Mouse (Mus musculus): ENCODE measurements around the gene Lamtor5. TPM values are rescaled to one million over a fixed set of nuclear protein-coding genes. Genes with fewer than 3 reads are reported as not detected.

Lamtor5 gene
- polyA plus RNA-seq, 1 experiment from 2014 or later = 93.8 TPM

- peaks cover 66% of the 10 kb centered on the region for H3K36me3 ChIP-seq (replicated peaks)
These were observed 38.7 kb downstream of the Lamtor5 start for GRCm38 (mm10) chr3:107317338-107317737.

GRCm38 (mm10) chr3:107321141-107321540 is 42.5 kb downstream of the Lamtor5 start:
- Histone ChIP-seq H3K27me3 (no peaks in the 10 kb centered on the region), H3K36me3 (replicated peaks) (peaks cover 64% of the 10 kb centered on the region), H3K4me3 (replicated peaks) (no peak overlapping the region), H3K27ac (replicated peaks) (no peak overlapping the region), H3K4me1 (replicated peaks) (peaks cover 42% of the 10 kb centered on the region), H3K9me3 (replicated peaks) (no peaks in the 10 kb centered on the region), H3K4me2 (no peak overlapping the region), H3K9ac (no peak overlapping the region)
- no peak for ATAC-seq (ENCODE audit: insufficient read depth)
- WGBS (ENCODE audit: insufficient replicate concordance) = 94% methylated on average over 2 of the region's 2 CpGs

More at GRCm38 (mm10) chr3:107317338-107317737, 38.7 kb downstream of the Lamtor5 start:
- Histone ChIP-seq H3K4me3 (replicated peaks) (no peak overlapping the region), H3K9me3 (replicated peaks) (no peaks in the 10 kb centered on the region), H3K4me2 (no peak overlapping the region), H3K4me1 (replicated peaks) (peaks cover 16% of the 10 kb centered on the region; the same call in 1 of the 2 replicates), H3K27ac (replicated peaks) (no peak overlapping the region), H3K27me3 (no peaks in the 10 kb centered on the region), H3K9ac (no peak overlapping the region)
- no peak for ATAC-seq (ENCODE audit: insufficient read depth)
- WGBS (ENCODE audit: insufficient replicate concordance) = 92% methylated on average over 3 of the region's 3 CpGs

- no peak overlapping the region for H3K27ac ChIP-seq (replicated peaks)
- peak overlapping the region; percentile 10; the same call in 1 of the 2 replicates for H3K4me2 ChIP-seq
- peaks cover 63% of the 10 kb centered on the region for H3K36me3 ChIP-seq (replicated peaks)
- no peaks in the 10 kb centered on the region for H3K27me3 ChIP-seq
- ATAC-seq (ENCODE audit: insufficient read depth) = no peak
- no peaks in the 10 kb centered on the region for H3K9me3 ChIP-seq (replicated peaks)
- no peak overlapping the region for H3K9ac ChIP-seq
- H3K4me1 ChIP-seq (replicated peaks) = peaks cover 42% of the 10 kb centered on the region
- H3K4me3 ChIP-seq (replicated peaks) = no peak overlapping the region
These were observed 43.1 kb downstream of the Lamtor5 start for GRCm38 (mm10) chr3:107321776-107322175.

GRCm38 (mm10) chr3:107326442-107326841 is 47.8 kb downstream of the Lamtor5 start:
- H3K36me3 ChIP-seq (replicated peaks) = peaks cover 62% of the 10 kb centered on the region
- no peak overlapping the region for H3K4me2 ChIP-seq
- no peak overlapping the region for H3K9ac ChIP-seq
- H3K4me1 ChIP-seq (replicated peaks) = peaks cover 47% of the 10 kb centered on the region
- ATAC-seq (ENCODE audit: insufficient read depth) = no peak
- H3K9me3 ChIP-seq (replicated peaks) = no peaks in the 10 kb centered on the region
- H3K27ac ChIP-seq (replicated peaks) = no peak overlapping the region
- 94% methylated on average over 1 of the region's 1 CpGs for WGBS (ENCODE audit: insufficient replicate concordance)
- no peaks in the 10 kb centered on the region for H3K27me3 ChIP-seq
- no peak overlapping the region for H3K4me3 ChIP-seq (replicated peaks)

GRCm38 (mm10) chr3:107330503-107331424 is 52.1 kb downstream of the Lamtor5 start:
- H3K36me3 ChIP-seq (replicated peaks) = peaks cover 38% of the 10 kb centered on the region
- peak overlapping the region; percentile 97 for H3K4me3 ChIP-seq (replicated peaks)
- no peak for ATAC-seq (ENCODE audit: insufficient read depth)
- peaks cover 36% of the 10 kb centered on the region for H3K4me1 ChIP-seq (replicated peaks)
- no peaks in the 10 kb centered on the region for H3K27me3 ChIP-seq
- H3K9me3 ChIP-seq (replicated peaks) = no peaks in the 10 kb centered on the region
- peak overlapping the region; percentile 91 for H3K9ac ChIP-seq
- 75% methylated on average over 28 of the region's 28 CpGs for WGBS (ENCODE audit: insufficient replicate concordance)
- peak overlapping the region; percentile 86 for H3K4me2 ChIP-seq
- H3K27ac ChIP-seq (replicated peaks) = no peak overlapping the region

GRCm38 (mm10) chr3:107331746-107332126 is 53.1 kb downstream of the Lamtor5 start:
- H3K9me3 ChIP-seq (replicated peaks) = no peaks in the 10 kb centered on the region
- WGBS (ENCODE audit: insufficient replicate concordance) = 11% methylated on average over 17 of the region's 17 CpGs

GRCm38 (mm10) chr3:107332127-107332959 is 53.7 kb downstream of the Lamtor5 start:
- Histone ChIP-seq H3K4me3 (replicated peaks) (peak overlapping the region; percentile 97), H3K27ac (replicated peaks) (peak overlapping the region; percentile 91), H3K4me2 (peak overlapping the region; percentile 86), H3K9ac (peak overlapping the region; percentile 91), H3K9me3 (replicated peaks) (no peaks in the 10 kb centered on the region), H3K36me3 (replicated peaks) (peaks cover 30% of the 10 kb centered on the region), H3K4me1 (replicated peaks) (peaks cover 33% of the 10 kb centered on the region), H3K27me3 (no peaks in the 10 kb centered on the region)
- no peak for ATAC-seq (ENCODE audit: insufficient read depth)
- WGBS (ENCODE audit: insufficient replicate concordance) = under 1% methylated on average over 75 of the region's 75 CpGs

More at GRCm38 (mm10) chr3:107331746-107332126, 53.1 kb downstream of the Lamtor5 start:
- peak overlapping the region; percentile 97 for H3K4me3 ChIP-seq (replicated peaks)
- no peaks in the 10 kb centered on the region for H3K27me3 ChIP-seq
- peaks cover 33% of the 10 kb centered on the region for H3K4me1 ChIP-seq (replicated peaks)
- ATAC-seq (ENCODE audit: insufficient read depth) = no peak
- peak overlapping the region; percentile 91 for H3K27ac ChIP-seq (replicated peaks)
- H3K36me3 ChIP-seq (replicated peaks) = peaks cover 32% of the 10 kb centered on the region
- H3K4me2 ChIP-seq = peak overlapping the region; percentile 86
- H3K9ac ChIP-seq = peak overlapping the region; percentile 91

GRCm38 (mm10) chr3:107332960-107333380 is 54.3 kb downstream of the Lamtor5 start:
- no peaks in the 10 kb centered on the region for H3K27me3 ChIP-seq
- peak overlapping the region; percentile 86 for H3K4me2 ChIP-seq
- peak overlapping the region; percentile 99 for H3K27ac ChIP-seq (replicated peaks)
- no peaks in the 10 kb centered on the region for H3K9me3 ChIP-seq (replicated peaks)
- H3K9ac ChIP-seq = peak overlapping the region; percentile 91
- H3K36me3 ChIP-seq (replicated peaks) = peaks cover 26% of the 10 kb centered on the region
- WGBS (ENCODE audit: insufficient replicate concordance) = under 1% methylated on average over 37 of the region's 37 CpGs
- H3K4me1 ChIP-seq (replicated peaks) = peaks cover 33% of the 10 kb centered on the region
- H3K4me3 ChIP-seq (replicated peaks) = peak overlapping the region; percentile 97
- peak; percentile 87 for ATAC-seq (ENCODE audit: insufficient read depth)

Other genes starting within 250 kb of the Lamtor5 start
- 1.1 and 1.2 TPM in 2 replicates for gene Kcna3, start 242.7 kb upstream of the Lamtor5 start, polyA plus RNA-seq (2015; fragmentation: Nextera tagmentation; extraction: Ambion mirVana)
- gene Kcna2, start 177.7 kb upstream of the Lamtor5 start, polyA plus RNA-seq (2015; fragmentation: Nextera tagmentation; extraction: Ambion mirVana) = 0.09 TPM in 2 replicates
- not detected in 2 replicates for gene Kcna10, start 95.8 kb upstream of the Lamtor5 start, polyA plus RNA-seq (2015; fragmentation: Nextera tagmentation; extraction: Ambion mirVana)
- 0.07 and 1.3 TPM in 2 replicates for gene Cym, start 57.1 kb upstream of the Lamtor5 start, polyA plus RNA-seq (2015; fragmentation: Nextera tagmentation; extraction: Ambion mirVana)
- gene A630076J17Rik, start 48.2 kb upstream of the Lamtor5 start, polyA plus RNA-seq (2015; fragmentation: Nextera tagmentation; extraction: Ambion mirVana) = not detected in 2 replicates
- 0.06 and 0.07 TPM in 2 replicates for gene Prok1, start 39.2 kb upstream of the Lamtor5 start, polyA plus RNA-seq (2015; fragmentation: Nextera tagmentation; extraction: Ambion mirVana)
- gene Slc16a4, start 12.4 kb downstream of the Lamtor5 start, polyA plus RNA-seq (2015; fragmentation: Nextera tagmentation; extraction: Ambion mirVana) = 0.50 and 0.52 TPM in 2 replicates
- gene Rbm15, start 54.8 kb downstream of the Lamtor5 start, polyA plus RNA-seq (2015; fragmentation: Nextera tagmentation; extraction: Ambion mirVana) = 8.3 and 8.5 TPM in 2 replicates
- gene Kcnc4, start 180.7 kb downstream of the Lamtor5 start, polyA plus RNA-seq (2015; fragmentation: Nextera tagmentation; extraction: Ambion mirVana) = not detected in 2 replicates
- gene Slc6a17, start 239.2 kb downstream of the Lamtor5 start, polyA plus RNA-seq (2015; fragmentation: Nextera tagmentation; extraction: Ambion mirVana) = 0.09 and 0.15 TPM in 2 replicates